9 mouse cellular contexts compared by ENCODE assay signal in genomic region chr7:126473470-126474086, GRCm38 (mm10). TPM values are rescaled to one million over a fixed set of nuclear protein-coding genes. Genes with fewer than 3 reads are reported as not detected.
DNase-seq lines count a peak whose midpoint lies in the region; ATAC-seq and TF ChIP-seq lines count a peak whose summit lies in the region.
"Had no signal": no experiment of that assay in that cellular context is flagged by ENCODE, and none has a peak within 500 bp of the region (broad histone marks: within the 10 kb centered on the region; RNA-seq: fewer than 3 reads in every experiment).

No protein-coding gene starts in this region.

- H3K27me3 ChIP-seq in heart, embryonic 11.5 days (ENCODE audit: control insufficient read depth, insufficient read depth, low read length), result no peaks in the 10 kb centered on the region
- no peaks in the 10 kb centered on the region for H3K27me3 ChIP-seq in G1E (ENCODE audit: insufficient read depth, low read length)
- H3K27me3 ChIP-seq in heart, embryonic 16.5 days (ENCODE audit: control insufficient read depth, insufficient read depth, low read length), result no peaks in the 10 kb centered on the region
- H3K27me3 ChIP-seq in liver, embryonic 16.5 days (ENCODE audit: control insufficient read depth, insufficient read depth, low read depth, low read length), result no peaks in the 10 kb centered on the region

- 88% methylated on average over 9 of the region's 9 CpGs for WGBS in heart, embryonic 11.5 days (ENCODE audit: insufficient replicate concordance)
- 74% methylated on average over 9 of the region's 9 CpGs for WGBS in heart, embryonic 16.5 days
- WGBS in liver, embryonic 16.5 days (ENCODE audit: insufficient replicate concordance), result 68% methylated on average over 9 of the region's 9 CpGs

- H3K9ac ChIP-seq in heart, embryonic 11.5 days (ENCODE audit: low read depth, low read length), result peak overlapping the region; percentile 81
- H3K9ac ChIP-seq in heart, embryonic 16.5 days (ENCODE audit: low read length), result peak overlapping the region; percentile 100
- no peak overlapping the region; the same call in 1 of the 2 replicates for H3K9ac ChIP-seq in liver, embryonic 16.5 days (ENCODE audit: low read depth, low read length)

- peaks cover 21% of the 10 kb centered on the region for H3K36me3 ChIP-seq in heart, embryonic 11.5 days (ENCODE audit: control insufficient read depth, insufficient read depth, low read length)
- H3K36me3 ChIP-seq in G1E (replicated peaks), result peaks cover 53% of the 10 kb centered on the region
- peaks cover 34% of the 10 kb centered on the region for H3K36me3 ChIP-seq in heart, embryonic 16.5 days (ENCODE audit: control insufficient read depth, insufficient read depth)
- peaks cover 16% of the 10 kb centered on the region for H3K36me3 ChIP-seq in liver, embryonic 16.5 days (ENCODE audit: control insufficient read depth, insufficient read depth)

- H3K4me2 ChIP-seq in heart, embryonic 11.5 days, result peak overlapping the region; percentile 94
- peak overlapping the region; percentile 95 for H3K4me2 ChIP-seq in heart, embryonic 16.5 days (ENCODE audit: low read depth, low read length)
- H3K4me2 ChIP-seq in liver, embryonic 16.5 days (ENCODE audit: low read depth, low read length), result peak overlapping the region; percentile 89

- H3K9me3 ChIP-seq in heart, embryonic 11.5 days (replicated peaks; ENCODE audit: control insufficient read depth, low read length), result no peaks in the 10 kb centered on the region
- no peaks in the 10 kb centered on the region for H3K9me3 ChIP-seq in G1E (replicated peaks)
- H3K9me3 ChIP-seq in heart, embryonic 16.5 days (replicated peaks; ENCODE audit: control insufficient read depth, low read length), result no peaks in the 10 kb centered on the region
- no peaks in the 10 kb centered on the region for H3K9me3 ChIP-seq in liver, embryonic 16.5 days (replicated peaks; ENCODE audit: control insufficient read depth, low read length)

- peaks cover 14% of the 10 kb centered on the region for H3K4me1 ChIP-seq in heart, embryonic 11.5 days (ENCODE audit: control insufficient read depth, insufficient read depth, low read length)
- H3K4me1 ChIP-seq in G1E (ENCODE audit: insufficient read depth, low read depth, low read length), result peaks cover 52% of the 10 kb centered on the region
- H3K4me1 ChIP-seq in heart, embryonic 16.5 days (ENCODE audit: control insufficient read depth, insufficient read depth, low read length), result peaks cover 13% of the 10 kb centered on the region
- peaks cover 22% of the 10 kb centered on the region for H3K4me1 ChIP-seq in liver, embryonic 16.5 days (ENCODE audit: control insufficient read depth, low read depth, low read length)

- peak overlapping the region; percentile 78 for H3K4me3 ChIP-seq in heart, embryonic 11.5 days (ENCODE audit: low read depth, low read length)
- H3K4me3 ChIP-seq in G1E (ENCODE audit: low read depth, low read length), result peak overlapping the region; percentile 89; the same call in 1 of the 2 replicates
- peak overlapping the region; percentile 97 for H3K4me3 ChIP-seq in heart, embryonic 16.5 days (ENCODE audit: low read length)
- H3K4me3 ChIP-seq in liver, embryonic 16.5 days (ENCODE audit: low read depth, low read length), result peak overlapping the region; percentile 86

- no peak overlapping the region for H3K27ac ChIP-seq in heart, embryonic 11.5 days (ENCODE audit: low read depth, low read length)
- no peak overlapping the region; the same call in 1 of the 2 replicates for H3K27ac ChIP-seq in heart, embryonic 16.5 days (ENCODE audit: low read length)
- H3K27ac ChIP-seq in liver, embryonic 16.5 days (ENCODE audit: low read length), result peak overlapping the region; percentile 23; the same call in 1 of the 2 replicates

- DNase-seq in heart, adult 18-20 months, result no peak
- no peak for DNase-seq in G1E (ENCODE audit: low spot score)
- DNase-seq in spleen, postnatal 14 days (ENCODE audit: low spot score in 2 of 2), result no peak
- no peak for DNase-seq in yolk sac, embryonic 10.5 days (ENCODE audit: low spot score)
- DNase-seq in cerebellum, adult 8-10 months, result no peak
- DNase-seq: thymus, postnatal 4 days had no signal

- no peak for ATAC-seq in heart, embryonic 11.5 days (replicated peaks; ENCODE audit: insufficient number of reproducible peaks, low FRiP score, low TSS enrichment)
- no peak for ATAC-seq in G1E (ENCODE audit: extremely low read depth, insufficient number of reproducible peaks, low FRiP score, poor library complexity, severe bottlenecking)
- ATAC-seq in heart, embryonic 16.5 days (replicated peaks; ENCODE audit: extremely low read depth, insufficient read depth, low FRiP score), result no peak
- no peak for ATAC-seq in liver, embryonic 16.5 days (ENCODE audit: low read depth)

- TF ChIP-seq CTCF in G1E (IDR thresholded peaks at IDR 0.05; ENCODE audit: low read depth, low read length), result no peak

RNA-seq across cellular contexts. Expression of gene Sh2b1, which starts 1.6 kb away (rescaled TPM):
- 33.7 and 36.0 TPM in 2 replicates for polyA plus RNA-seq in heart, embryonic 11.5 days (2014; fragmentation: Nextera tagmentation; extraction: Ambion mirVana)
- total RNA-seq in heart, adult 18-20 months (2021), result 10 to 100 TPM; 40.9 to 45.1 TPM
- total RNA-seq in G1E (2014; fragmentation: Nextera tagmentation) (24.0 and 24.6 TPM in 2 replicates), G1E (2017) (8.3 and 8.9 TPM in 2 replicates)
- 55.6 and 61.5 TPM in 2 replicates for polyA plus RNA-seq in G1E (2012)
- 44.3 and 46.0 TPM in 2 replicates for polyA plus RNA-seq in heart, embryonic 16.5 days (2015; fragmentation: Nextera tagmentation; extraction: Ambion mirVana)
- 14.2 and 14.5 TPM in 2 replicates for polyA plus RNA-seq in liver, embryonic 16.5 days (2015; fragmentation: Nextera tagmentation; extraction: Ambion mirVana)

RNA-seq across cellular contexts. Expression of gene Atp2a1, which starts 10.7 kb away (rescaled TPM):
- 5.0 and 7.5 TPM in 2 replicates for polyA plus RNA-seq in heart, embryonic 11.5 days (2014; fragmentation: Nextera tagmentation; extraction: Ambion mirVana)
- under 1 TPM; 0.87 TPM for total RNA-seq in heart, adult 18-20 months (2021)
- 0.29 TPM in 1 of 2 replicates, not detected in the other for total RNA-seq in G1E (2014; fragmentation: Nextera tagmentation)
- total RNA-seq in G1E (2017), result not detected in 2 replicates
- polyA plus RNA-seq in G1E (2012), result 0.02 TPM in 1 of 2 replicates, not detected in the other
- 1.4 and 6.4 TPM in 2 replicates for polyA plus RNA-seq in heart, embryonic 16.5 days (2015; fragmentation: Nextera tagmentation; extraction: Ambion mirVana)
- polyA plus RNA-seq in liver, embryonic 16.5 days (2015; fragmentation: Nextera tagmentation; extraction: Ambion mirVana), result 8.7 and 22.0 TPM in 2 replicates

RNA-seq across cellular contexts. Expression of gene Tufm, which starts 13.6 kb away (rescaled TPM):
- 167 and 187 TPM in 2 replicates for polyA plus RNA-seq in heart, embryonic 11.5 days (2014; fragmentation: Nextera tagmentation; extraction: Ambion mirVana)
- 100 to 1,000 TPM; 286 to 355 TPM for total RNA-seq in heart, adult 18-20 months (2021)
- 89.3 and 123 TPM in 2 replicates for total RNA-seq in G1E (2014; fragmentation: Nextera tagmentation)
- 80.3 and 81.9 TPM in 2 replicates for total RNA-seq in G1E (2017)
- polyA plus RNA-seq in G1E (2012), result 59.4 and 126 TPM in 2 replicates
- polyA plus RNA-seq in heart, embryonic 16.5 days (2015; fragmentation: Nextera tagmentation; extraction: Ambion mirVana), result 224 and 229 TPM in 2 replicates
- 81.0 and 84.0 TPM in 2 replicates for polyA plus RNA-seq in liver, embryonic 16.5 days (2015; fragmentation: Nextera tagmentation; extraction: Ambion mirVana)

RNA-seq across cellular contexts. Expression of gene Atxn2l, which starts 29.7 kb away (rescaled TPM):
- polyA plus RNA-seq in heart, embryonic 11.5 days (2014; fragmentation: Nextera tagmentation; extraction: Ambion mirVana), result 38.2 and 39.9 TPM in 2 replicates
- total RNA-seq in heart, adult 18-20 months (2021), result 10 to 100 TPM; 33.0 to 37.1 TPM
- total RNA-seq in G1E (2014; fragmentation: Nextera tagmentation) (301 and 400 TPM in 2 replicates), G1E (2017) (27.8 and 32.0 TPM in 2 replicates)
- polyA plus RNA-seq in G1E (2012), result 843 and 964 TPM in 2 replicates
- polyA plus RNA-seq in heart, embryonic 16.5 days (2015; fragmentation: Nextera tagmentation; extraction: Ambion mirVana), result 29.7 and 30.6 TPM in 2 replicates
- polyA plus RNA-seq in liver, embryonic 16.5 days (2015; fragmentation: Nextera tagmentation; extraction: Ambion mirVana), result 21.6 and 24.5 TPM in 2 replicates

RNA-seq across cellular contexts. Expression of gene Rabep2, which starts 45.0 kb away (rescaled TPM):
- 18.1 and 23.0 TPM in 2 replicates for polyA plus RNA-seq in heart, embryonic 11.5 days (2014; fragmentation: Nextera tagmentation; extraction: Ambion mirVana)
- 1 to 10 TPM; 5.5 to 7.5 TPM for total RNA-seq in heart, adult 18-20 months (2021)
- total RNA-seq in G1E (2014; fragmentation: Nextera tagmentation), result 1.7 and 2.9 TPM in 2 replicates
- 16.0 and 16.1 TPM in 2 replicates for total RNA-seq in G1E (2017)
- polyA plus RNA-seq in G1E (2012), result 21.7 and 28.3 TPM in 2 replicates
- 22.1 and 22.2 TPM in 2 replicates for polyA plus RNA-seq in heart, embryonic 16.5 days (2015; fragmentation: Nextera tagmentation; extraction: Ambion mirVana)
- polyA plus RNA-seq in liver, embryonic 16.5 days (2015; fragmentation: Nextera tagmentation; extraction: Ambion mirVana), result 6.0 and 6.3 TPM in 2 replicates
